Mouse (Mus musculus) splenic B cell, adult 2 months (primary cell): ENCODE measurements around the gene Vav2.
A peak's percentile ranks its signal among the peaks of the same experiment; 100 is the strongest.

Source experiments
- DNase-seq: peaks from one replicate; pipeline ENCODE4 v3.0.0-alpha.2; 2011; ENCODE audit warnings: low read depth, low spot score
- H3K27me3 ChIP-seq: 2 replicates; pipeline ENCODE4 v1.6.1; 2012; ENCODE audit warnings: mild to moderate bottlenecking, low read length, moderate library complexity, mixed read lengths; ENCODE audit not compliant: control insufficient read depth, poor library complexity, insufficient read depth, severe bottlenecking
- H3K36me3 ChIP-seq: 2 replicates; pipeline ENCODE4 v1.6.1; 2012; ENCODE audit warnings: mild to moderate bottlenecking, low read length, moderate library complexity, mixed read lengths; ENCODE audit not compliant: control insufficient read depth, poor library complexity, insufficient read depth, severe bottlenecking

Gene Vav2

DNA sequence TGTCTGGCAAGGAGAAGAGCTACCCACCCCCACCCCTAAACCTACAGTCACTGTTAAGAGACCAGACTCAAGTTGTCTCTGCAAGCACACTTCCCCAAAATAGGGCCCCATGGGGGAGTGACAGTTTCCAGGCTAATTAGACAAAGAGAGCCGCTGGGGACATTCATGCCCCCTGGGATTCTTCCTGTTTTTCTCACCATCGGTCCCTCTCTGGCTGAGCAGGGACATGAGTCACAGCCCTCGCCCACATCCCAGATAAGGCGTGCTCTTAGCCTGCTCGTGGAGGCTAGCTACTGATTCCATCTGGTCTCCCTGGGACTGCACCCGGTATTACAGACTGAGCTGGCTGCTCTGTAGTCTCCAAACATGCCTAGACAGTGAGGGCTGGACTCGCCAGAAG lies 194.5 kb downstream of the Vav2 start:
- Histone ChIP-seq H3K27me3 (no peaks in the 10 kb centered on the region), H3K36me3 (no peaks in the 10 kb centered on the region)
- peak; percentile 65 for DNase-seq

DNA sequence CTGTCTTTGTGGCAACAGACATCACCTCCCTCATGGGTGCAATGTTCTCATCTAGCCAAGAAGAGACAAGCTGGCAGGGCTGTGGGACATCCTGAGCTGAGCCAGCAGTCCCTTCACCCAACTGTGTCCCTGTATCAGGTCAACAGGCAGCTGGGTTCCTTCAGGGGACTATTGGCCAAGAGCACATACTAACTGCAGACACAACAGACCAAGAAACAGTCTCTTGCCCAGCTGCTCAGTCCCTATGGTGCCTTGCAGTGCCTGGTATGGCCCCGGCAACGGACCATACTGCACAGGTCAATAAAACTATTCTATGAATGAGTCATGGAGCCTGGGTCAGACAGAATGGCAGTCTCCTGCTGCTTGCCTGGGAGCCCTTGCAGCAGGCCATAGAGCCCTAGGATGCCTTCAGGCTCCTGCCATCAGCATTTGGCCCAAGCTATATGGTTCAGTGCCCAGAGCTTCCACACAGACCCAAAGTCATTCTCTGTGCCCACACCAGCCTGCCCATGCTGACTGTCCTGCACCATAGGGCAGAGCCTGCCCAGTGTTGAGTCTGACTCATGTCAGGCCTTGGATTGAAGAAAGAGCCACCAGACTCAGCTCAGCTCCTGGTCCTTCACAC lies 197.2 kb downstream of the Vav2 start:
- no peaks in the 10 kb centered on the region for H3K27me3 ChIP-seq
- no peak for DNase-seq
- H3K36me3 ChIP-seq = no peaks in the 10 kb centered on the region

DNA sequence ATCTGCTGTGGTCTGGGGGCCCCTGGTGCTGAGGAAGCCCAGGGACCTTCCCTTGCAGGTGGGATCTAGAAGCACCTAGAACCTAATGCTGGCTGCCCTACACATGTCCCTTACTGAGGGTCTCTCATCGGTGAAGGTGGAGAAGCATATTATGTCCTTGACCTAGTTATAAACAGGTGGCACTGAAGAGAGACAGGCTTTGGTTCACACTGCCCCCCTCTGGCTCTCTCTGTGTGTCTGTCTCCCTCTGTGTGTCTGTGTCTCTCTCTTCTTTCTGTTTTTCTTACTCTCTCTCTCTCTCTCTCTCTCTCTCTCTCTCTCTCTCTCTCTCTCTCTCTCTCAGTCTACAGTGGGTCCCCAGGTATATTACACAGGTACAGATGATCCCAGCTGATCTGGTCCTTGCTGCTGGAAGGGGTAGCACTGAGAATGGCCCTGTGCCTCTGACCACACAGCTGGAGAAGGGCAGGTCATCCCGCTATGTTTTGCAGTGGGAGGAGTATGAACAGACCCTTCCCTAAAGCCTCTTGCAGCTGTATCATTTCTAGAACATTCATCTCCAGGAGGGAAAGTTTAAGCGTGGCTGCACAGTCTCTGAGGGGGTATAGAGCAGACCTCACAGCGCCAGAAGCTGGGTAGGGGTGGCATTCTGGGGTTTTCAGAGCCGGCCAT lies 197.9 kb downstream of the Vav2 start:
- no peak for DNase-seq
- Histone ChIP-seq H3K27me3 (no peaks in the 10 kb centered on the region), H3K36me3 (no peaks in the 10 kb centered on the region)

DNA sequence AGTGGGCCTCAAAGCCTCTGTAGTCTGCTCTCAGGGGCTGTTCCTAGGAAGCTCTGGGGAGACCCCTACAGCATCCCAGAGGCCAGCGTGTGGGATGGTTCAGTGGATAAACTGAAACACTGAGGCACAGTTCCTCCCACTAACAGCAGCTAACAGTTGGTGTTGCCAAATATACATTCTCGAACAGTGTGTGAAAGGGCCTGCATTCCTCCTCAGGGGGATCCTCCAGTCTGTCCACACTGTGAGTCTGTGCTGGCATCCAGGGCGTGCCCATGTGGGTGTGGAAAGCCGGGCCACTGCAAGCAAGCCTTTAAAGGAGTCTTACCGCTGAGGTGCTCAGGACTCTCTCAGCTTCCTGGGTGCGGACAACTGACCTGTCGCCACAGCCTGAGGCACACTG lies 200.3 kb downstream of the Vav2 start:
- Histone ChIP-seq H3K36me3 (no peaks in the 10 kb centered on the region), H3K27me3 (no peaks in the 10 kb centered on the region)
- DNase-seq = no peak

DNA sequence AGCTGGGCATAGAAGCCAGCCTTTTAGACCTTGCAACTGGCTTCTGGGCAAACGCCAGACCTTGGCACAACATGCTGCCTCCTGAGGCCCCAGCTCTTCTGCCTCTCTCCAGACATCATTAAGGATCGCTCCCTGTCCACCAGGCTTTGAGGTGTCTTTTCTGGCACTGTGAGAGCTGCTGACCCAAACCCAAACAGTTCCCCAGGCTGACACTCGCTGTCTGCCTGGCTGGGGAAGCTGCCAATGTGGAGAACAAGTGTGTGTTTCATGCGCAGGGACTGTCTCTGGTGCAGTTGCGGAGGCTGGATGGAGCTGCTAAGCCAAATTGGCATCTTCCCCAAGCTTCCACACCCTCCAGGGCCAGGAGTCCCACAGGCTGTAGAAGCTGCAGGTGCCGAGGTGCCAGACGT lies 203.8 kb downstream of the Vav2 start:
- no peaks in the 10 kb centered on the region for H3K27me3 ChIP-seq
- no peaks in the 10 kb centered on the region for H3K36me3 ChIP-seq
- no peak for DNase-seq

DNA sequence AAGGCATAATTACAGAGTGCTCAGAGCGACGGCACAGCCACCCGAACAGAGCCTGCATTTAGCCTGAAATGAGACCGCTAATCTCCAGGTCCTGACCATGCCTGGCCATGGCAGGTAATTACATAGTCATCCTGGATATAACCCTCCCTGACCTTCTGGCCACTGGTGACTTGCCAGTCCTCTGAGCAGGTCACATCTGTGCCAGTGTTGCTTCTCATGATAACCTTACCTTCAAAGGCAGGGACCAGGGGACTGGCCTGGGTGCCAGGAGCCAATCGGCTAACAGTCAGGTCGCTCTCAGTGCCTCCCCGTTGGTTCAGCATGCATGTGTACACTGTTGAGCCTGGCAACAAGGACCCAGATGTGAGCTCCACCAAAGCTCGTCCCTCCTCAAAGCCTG lies 208.3 kb downstream of the Vav2 start:
- no peak for DNase-seq

DNA sequence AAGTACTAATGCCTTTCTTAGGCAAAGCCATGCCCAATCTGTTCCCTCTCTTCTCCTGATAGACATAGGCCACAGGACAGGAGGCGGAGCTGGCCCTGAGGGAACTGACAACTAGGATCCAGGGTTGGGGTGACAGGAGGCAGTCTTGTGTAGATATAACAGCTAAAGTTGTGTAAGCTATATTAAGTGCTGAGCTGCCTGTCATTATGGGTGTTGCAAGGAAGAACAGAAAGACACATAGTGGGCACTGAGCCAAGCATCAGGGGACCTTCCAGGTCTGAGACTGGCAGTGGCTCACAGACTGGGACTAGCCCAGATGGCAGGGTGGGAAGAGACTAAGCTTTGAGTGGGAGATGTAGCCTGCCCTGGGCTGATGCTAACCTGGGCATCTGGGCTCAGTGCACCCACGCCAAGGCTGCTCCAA lies 208.7 kb downstream of the Vav2 start:
- Histone ChIP-seq H3K36me3 (no peaks in the 10 kb centered on the region), H3K27me3 (no peaks in the 10 kb centered on the region)
- DNase-seq = no peak

More for the DNA sequence above, 208.3 kb downstream of the Vav2 start:
- no peaks in the 10 kb centered on the region for H3K27me3 ChIP-seq
- H3K36me3 ChIP-seq = no peaks in the 10 kb centered on the region

DNA sequence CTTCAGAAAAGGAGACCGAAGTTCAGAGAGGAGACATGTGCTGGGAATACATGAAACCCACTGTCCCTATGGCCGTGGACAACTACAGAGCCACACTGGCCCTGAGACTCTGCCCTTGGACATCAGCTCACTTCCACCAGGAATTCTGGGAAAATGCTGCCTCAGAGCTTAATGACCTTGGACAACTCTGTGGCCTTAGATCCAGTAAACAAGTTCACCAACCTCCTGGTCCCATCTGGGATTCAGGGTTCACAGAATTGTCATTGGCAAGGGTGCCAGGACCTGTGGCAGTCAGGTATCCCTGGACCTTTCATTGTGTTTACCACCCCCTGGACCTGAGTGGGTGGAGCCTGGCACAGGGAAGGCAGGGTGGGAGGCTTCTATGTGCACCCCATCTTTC lies 211.3 kb downstream of the Vav2 start:
- no peaks in the 10 kb centered on the region for H3K27me3 ChIP-seq
- no peaks in the 10 kb centered on the region for H3K36me3 ChIP-seq
- no peak for DNase-seq
